Mouse (Mus musculus): ENCODE measurements around the gene Clec1b.

Clec1b gene

GRCm38 (mm10) chr6:129396997-129397396 lies at the start of gene Clec1b:
Gene Clec1b (plus strand): TSS chr6:129397297.
- DNase-seq (ENCODE audit: inconsistent age in 2 of 2, low spot score in 1 of 2), result no peak

GRCm38 (mm10) chr6:129349524-129350352 lies 47.4 kb upstream of the Clec1b start:
- DNase-seq (ENCODE audit: inconsistent age in 2 of 2, low spot score in 1 of 2), result no peak

GRCm38 (mm10) chr6:129351091-129351490 lies 46.0 kb upstream of the Clec1b start:
- no peak for DNase-seq (ENCODE audit: inconsistent age in 2 of 2, low spot score in 1 of 2)

- DNase-seq (ENCODE audit: inconsistent age in 2 of 2, low spot score in 1 of 2), result no peak
Observed at GRCm38 (mm10) chr6:129355774-129356173, 41.3 kb upstream of the Clec1b start.

GRCm38 (mm10) chr6:129356430-129356829 lies 40.7 kb upstream of the Clec1b start:
- no peak for DNase-seq (ENCODE audit: inconsistent age in 2 of 2, low spot score in 1 of 2)

GRCm38 (mm10) chr6:129359515-129359914 lies 37.6 kb upstream of the Clec1b start:
- DNase-seq (ENCODE audit: inconsistent age in 2 of 2, low spot score in 1 of 2), result no peak

- DNase-seq (ENCODE audit: inconsistent age in 2 of 2, low spot score in 1 of 2), result no peak
Observed at GRCm38 (mm10) chr6:129363942-129364341, 33.2 kb upstream of the Clec1b start.

GRCm38 (mm10) chr6:129365959-129366359 lies 31.1 kb upstream of the Clec1b start:
- DNase-seq (ENCODE audit: inconsistent age in 2 of 2, low spot score in 1 of 2), result peak; percentile 10 to 74

GRCm38 (mm10) chr6:129369374-129370132 lies 27.5 kb upstream of the Clec1b start:
- no peak for DNase-seq (ENCODE audit: inconsistent age in 2 of 2, low spot score in 1 of 2)

- no peak for DNase-seq (ENCODE audit: inconsistent age in 2 of 2, low spot score in 1 of 2)
Observed at GRCm38 (mm10) chr6:129374937-129375471, 22.1 kb upstream of the Clec1b start.

GRCm38 (mm10) chr6:129380454-129380853 lies 16.6 kb upstream of the Clec1b start:
- no peak for DNase-seq (ENCODE audit: inconsistent age in 2 of 2, low spot score in 1 of 2)

GRCm38 (mm10) chr6:129381736-129382135 lies 15.4 kb upstream of the Clec1b start:
- no peak for DNase-seq (ENCODE audit: inconsistent age in 2 of 2, low spot score in 1 of 2)

GRCm38 (mm10) chr6:129383466-129383865 lies 13.6 kb upstream of the Clec1b start:
- no peak for DNase-seq (ENCODE audit: inconsistent age in 2 of 2, low spot score in 1 of 2)

- no peak for DNase-seq (ENCODE audit: inconsistent age in 2 of 2, low spot score in 1 of 2)
Observed at GRCm38 (mm10) chr6:129385000-129385399, 12.1 kb upstream of the Clec1b start.

GRCm38 (mm10) chr6:129385774-129386173 lies 11.3 kb upstream of the Clec1b start, which contains the start of gene Clec12b:
Gene Clec12b (minus strand): TSS chr6:129385874.
- DNase-seq (ENCODE audit: inconsistent age in 2 of 2, low spot score in 1 of 2), result no peak

GRCm38 (mm10) chr6:129393087-129393720 lies 3.9 kb upstream of the Clec1b start:
- peak in 1 of 2 experiments; percentile 51 for DNase-seq (ENCODE audit: inconsistent age in 2 of 2, low spot score in 1 of 2)

- DNase-seq (ENCODE audit: inconsistent age in 2 of 2, low spot score in 1 of 2), result no peak
Observed at GRCm38 (mm10) chr6:129393732-129394131, 3.4 kb upstream of the Clec1b start.

- DNase-seq (ENCODE audit: inconsistent age in 2 of 2, low spot score in 1 of 2), result peak; percentile 20 to 63
Observed at GRCm38 (mm10) chr6:129399945-129400344, 2.8 kb downstream of the Clec1b start.

- no peak for DNase-seq (ENCODE audit: inconsistent age in 2 of 2, low spot score in 1 of 2)
Observed at GRCm38 (mm10) chr6:129402404-129402803, 5.3 kb downstream of the Clec1b start.

- DNase-seq (ENCODE audit: inconsistent age in 2 of 2, low spot score in 1 of 2), result no peak
Observed at GRCm38 (mm10) chr6:129403391-129403790, 6.3 kb downstream of the Clec1b start.

GRCm38 (mm10) chr6:129405999-129406398 lies 8.9 kb downstream of the Clec1b start:
- no peak for DNase-seq (ENCODE audit: inconsistent age in 2 of 2, low spot score in 1 of 2)

All from adrenal gland, adult (tissue).